8 mouse cellular contexts compared by ENCODE assay signal in the genomic region with DNA sequence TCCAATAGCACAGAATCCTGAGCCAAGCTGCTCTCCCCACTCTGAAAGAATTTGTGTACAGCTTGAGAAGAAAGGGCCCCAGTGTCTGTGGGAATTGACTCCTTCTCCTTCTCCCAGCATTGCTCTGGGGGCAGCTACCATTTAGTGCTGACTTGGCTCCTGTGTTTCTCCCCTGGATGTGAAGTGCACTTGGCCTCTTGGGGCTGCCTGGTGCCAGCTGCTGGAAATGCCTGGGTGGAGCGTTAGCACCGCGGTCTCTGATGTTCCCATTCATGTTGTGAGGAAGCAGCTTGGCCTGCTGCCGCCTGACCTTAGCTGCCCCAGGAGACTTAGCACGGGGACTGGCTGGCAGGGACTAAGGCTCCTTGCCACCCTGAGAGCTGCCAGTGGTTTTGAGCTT. TPM values are rescaled to one million over a fixed set of nuclear protein-coding genes. Genes with fewer than 3 reads are reported as not detected.
DNase-seq lines count a peak whose midpoint lies in the region; TF ChIP-seq lines count a peak whose summit lies in the region.
"Had no signal": no experiment of that assay in that cellular context is flagged by ENCODE, and none has a peak within 500 bp of the region (broad histone marks: within the 10 kb centered on the region; RNA-seq: fewer than 3 reads in every experiment).

No protein-coding gene starts in this region.

- intact Hi-C loops in gastrocnemius, adult 2 months (cut with DNase I), result no loop called here

- peak; percentile 67 for DNase-seq in lung, postnatal 36 days
- no peak for DNase-seq in lung, postnatal 14 days
- DNase-seq in gastrocnemius, adult 2 months, result peak; percentile 95
- peak; percentile 63 to 74 for DNase-seq in layer of hippocampus, adult 2 months (ENCODE audit: low spot score in 2 of 2)
- peak; percentile 51 to 64 for DNase-seq in right cerebral cortex, postnatal 36 days (ENCODE audit: low spot score in 2 of 2)
- DNase-seq in thymus, postnatal 10 days (ENCODE audit: low spot score in 2 of 2), result no peak
- DNase-seq in spleen, postnatal 4 days (ENCODE audit: low spot score in 2 of 2), result no peak

- TF ChIP-seq CTCF in gastrocnemius, adult 2 months (IDR thresholded peaks at IDR 0.05), result 0 out of 2 replicates have a peak, but pooled peaks have one; percentile 0
- peak; percentile 29; the same call in 1 of the 2 replicates for TF ChIP-seq CTCF in layer of hippocampus, adult 2 months (conservative IDR thresholded peaks at IDR 0.05)

- H3K4me3 ChIP-seq in gastrocnemius, adult 2 months, result peak overlapping the region; percentile 22
- no peak overlapping the region for H3K4me3 ChIP-seq in layer of hippocampus, adult 2 months
- H3K4me3 ChIP-seq: liver, embryonic 15.5 days had no signal

- H3K27ac ChIP-seq in gastrocnemius, adult 2 months, result peak overlapping the region; percentile 78
- peak overlapping the region; percentile 81 for H3K27ac ChIP-seq in layer of hippocampus, adult 2 months
- H3K27ac ChIP-seq: liver, embryonic 15.5 days had no signal

RNA-seq across cellular contexts. Expression of gene Tbc1d10a, which starts 12.0 kb away (rescaled TPM):
- 1 to 10 TPM; 3.1 to 5.2 TPM for total RNA-seq in gastrocnemius, adult 2 months (2021)
- 10 to 100 TPM; 27.3 to 29.4 TPM for total RNA-seq in layer of hippocampus, adult 2 months (2021)

RNA-seq across cellular contexts. Expression of gene Sf3a1, which starts 14.4 kb away (rescaled TPM):
- total RNA-seq in gastrocnemius, adult 2 months (2021), result 10 to 100 TPM; 13.9 to 19.6 TPM
- 10 to 100 TPM; 72.3 to 74.1 TPM for total RNA-seq in layer of hippocampus, adult 2 months (2021)

RNA-seq across cellular contexts. Expression of gene Ccdc157, which starts 14.5 kb away (rescaled TPM):
- 1 to 10 TPM; 3.2 to 3.4 TPM for total RNA-seq in gastrocnemius, adult 2 months (2021)
- 10 to 100 TPM; 12.2 to 12.8 TPM for total RNA-seq in layer of hippocampus, adult 2 months (2021)

RNA-seq across cellular contexts. Expression of gene Rnf215, which starts 39.6 kb away (rescaled TPM):
- 1 to 10 TPM; 4.6 to 6.3 TPM for total RNA-seq in gastrocnemius, adult 2 months (2021)
- total RNA-seq in layer of hippocampus, adult 2 months (2021), result 10 to 100 TPM; 33.8 to 35.6 TPM

RNA-seq across cellular contexts. Expression of gene Castor1, which starts 43.4 kb away (rescaled TPM):
- 1 to 10 TPM; 2.0 to 2.6 TPM for total RNA-seq in gastrocnemius, adult 2 months (2021)
- 1 to 10 TPM; 5.3 to 5.8 TPM for total RNA-seq in layer of hippocampus, adult 2 months (2021)

Comparison
In these comparisons a context has a peak if more than half of its experiments do, and no peak if none do; other contexts are left out.
1. DNase-seq: peak in lung, postnatal 36 days (single experiment), gastrocnemius, adult 2 months (single experiment), layer of hippocampus, adult 2 months (2 of 2) and right cerebral cortex, postnatal 36 days (2 of 2); none in lung, postnatal 14 days (single experiment), thymus, postnatal 10 days (0 of 2) and spleen, postnatal 4 days (0 of 2).
2. RNA of gene Tbc1d10a, which starts 12.0 kb away (total RNA-seq): 27.3 to 29.4 TPM in layer of hippocampus, adult 2 months; 3.1 to 5.2 TPM in gastrocnemius, adult 2 months; every median in the first group is over 4 times any median in the second.